Mouse (Mus musculus): ENCODE results near the gene Mcpt4. TPM values are rescaled to one million over a fixed set of nuclear protein-coding genes. Genes with fewer than 3 reads are reported as not detected.
"Not testable (repeated sequence)": the region's sequence is repeated elsewhere in the genome, so short reads cannot be mapped to it uniquely, and the experiment has no call there.

The Mcpt4 gene
- polyA plus RNA-seq, 1 experiment from 2014 or later = 0.88 TPM

DNA sequence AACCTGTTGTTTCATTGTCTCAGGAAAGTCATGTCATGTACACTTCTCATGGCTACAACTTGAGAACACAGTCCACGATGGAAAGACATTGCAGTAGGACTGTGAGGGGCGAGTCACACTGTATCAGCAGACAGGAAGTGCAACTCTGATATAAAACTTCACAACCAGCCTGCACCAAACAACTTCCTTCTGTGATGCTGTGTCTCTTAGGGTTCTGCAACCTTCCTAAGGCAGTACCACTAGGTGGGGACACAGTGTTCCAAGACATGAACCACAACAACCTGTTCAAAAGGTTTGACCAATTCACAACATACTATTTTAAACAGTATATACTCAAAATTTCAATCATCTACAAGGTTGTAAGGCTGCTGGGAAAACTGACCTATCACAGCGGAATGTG, 6.7 kb downstream of the Mcpt4 start:
- no peak overlapping the region for H3K4me3 ChIP-seq
- H3K27ac ChIP-seq = no peak overlapping the region
- no peaks in the 10 kb centered on the region for H3K9me3 ChIP-seq (replicated peaks)
- 0 out of 2 replicates have a peak, but pooled peaks cover 3% of the 10 kb centered on the region for H3K4me1 ChIP-seq (replicated peaks)
- H3K36me3 ChIP-seq = no peaks in the 10 kb centered on the region
- ATAC-seq (replicated peaks; ENCODE audit: insufficient number of reproducible peaks, insufficient read depth, low FRiP score, low read depth) = no peak
- WGBS = 62% methylated on average over 3 of the region's 3 CpGs
- no peaks in the 10 kb centered on the region for H3K27me3 ChIP-seq
- H3K4me2 ChIP-seq = no peak overlapping the region
- no peak overlapping the region for H3K9ac ChIP-seq

DNA sequence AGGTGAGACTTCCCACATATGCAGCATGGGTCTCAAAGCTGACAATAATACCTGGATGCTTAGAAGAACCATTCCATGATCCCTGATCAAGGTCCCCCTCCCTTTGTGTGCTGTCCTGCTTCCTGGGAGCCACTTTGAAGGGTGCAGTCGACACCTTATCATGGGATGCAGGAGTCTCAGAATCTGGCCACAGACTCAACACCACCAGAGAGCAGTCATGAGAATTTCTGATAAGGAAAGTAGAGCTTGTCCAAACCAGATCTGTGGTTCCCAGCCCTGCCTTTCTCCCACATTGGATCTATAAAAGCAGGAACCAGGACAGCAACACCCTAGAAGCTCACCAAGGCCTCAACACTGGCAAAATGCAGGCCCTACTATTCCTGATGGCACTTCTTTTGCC, 20.3 kb downstream of the Mcpt4 start, which contains the start of gene Mcpt2:
TSS of gene Mcpt2 (plus strand) at position 250 of the 400 bp plus-strand sequence.
- not testable (repeated sequence) for H3K4me2 ChIP-seq; H3K9me3 ChIP-seq (replicated peaks); H3K36me3 ChIP-seq; H3K4me3 ChIP-seq; H3K4me1 ChIP-seq (replicated peaks); H3K9ac ChIP-seq; H3K27ac ChIP-seq; ATAC-seq (replicated peaks; ENCODE audit: insufficient number of reproducible peaks, insufficient read depth, low FRiP score, low read depth); H3K27me3 ChIP-seq
- WGBS = 28% methylated on average over 1 of the region's 1 CpGs

DNA sequence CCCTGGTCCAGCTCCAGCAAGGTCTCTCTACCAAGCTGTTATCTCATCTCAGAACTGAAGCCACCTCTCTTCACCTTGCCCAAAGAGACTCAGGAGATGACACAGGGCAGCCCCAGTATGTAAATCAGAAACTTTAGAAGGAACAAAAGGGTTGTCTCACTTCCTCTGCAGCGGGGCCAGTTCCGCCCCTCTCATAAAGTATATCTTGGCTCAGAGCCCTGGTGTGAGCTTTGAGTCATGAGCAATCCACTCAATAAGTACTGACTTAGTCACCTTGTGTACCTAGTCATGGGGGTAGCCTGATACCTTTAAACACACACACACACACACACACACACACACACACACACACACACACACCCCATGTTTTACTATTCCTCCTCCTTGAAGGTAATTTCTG, 27.7 kb downstream of the Mcpt4 start:
- Histone ChIP-seq H3K27ac (no peak overlapping the region), H3K4me3 (no peak overlapping the region), H3K9me3 (replicated peaks) (no peaks in the 10 kb centered on the region), H3K27me3 (no peaks in the 10 kb centered on the region), H3K9ac (no peak overlapping the region), H3K4me2 (no peak overlapping the region), H3K36me3 (no peaks in the 10 kb centered on the region), H3K4me1 (replicated peaks) (no peaks in the 10 kb centered on the region)
- WGBS = 50% methylated on average over 2 of the region's 2 CpGs
- ATAC-seq (replicated peaks; ENCODE audit: insufficient number of reproducible peaks, insufficient read depth, low FRiP score, low read depth) = no peak

DNA sequence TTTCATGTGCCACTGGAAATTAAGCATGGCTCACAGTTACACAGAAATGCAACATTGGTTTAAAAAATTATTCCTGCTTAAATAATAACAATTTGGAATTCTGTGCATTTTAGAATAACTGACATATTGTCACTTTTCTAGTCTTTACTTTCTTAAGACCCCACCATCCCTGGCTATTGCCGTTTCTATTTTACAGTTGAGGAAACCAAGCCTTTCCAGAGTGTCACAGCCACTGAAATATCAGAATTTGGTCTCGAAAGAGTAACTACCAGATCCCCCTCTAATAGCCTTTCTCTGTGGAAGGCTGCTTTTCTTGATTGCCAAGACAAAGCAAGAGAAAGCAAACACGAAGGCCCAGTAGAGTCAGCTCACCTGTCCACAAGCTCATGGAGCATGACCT, 31.7 kb downstream of the Mcpt4 start, which contains the start of gene Mcpt9:
TSS of gene Mcpt9 (minus strand) at position 101 of the 400 bp plus-strand sequence.
- H3K9me3 ChIP-seq (replicated peaks); H3K9ac ChIP-seq; ATAC-seq (replicated peaks; ENCODE audit: insufficient number of reproducible peaks, insufficient read depth, low FRiP score, low read depth); H3K4me1 ChIP-seq (replicated peaks); H3K4me3 ChIP-seq; H3K27ac ChIP-seq; H3K4me2 ChIP-seq; H3K36me3 ChIP-seq; H3K27me3 ChIP-seq: not testable (repeated sequence)
- 74% methylated on average over 3 of the region's 3 CpGs for WGBS

DNA sequence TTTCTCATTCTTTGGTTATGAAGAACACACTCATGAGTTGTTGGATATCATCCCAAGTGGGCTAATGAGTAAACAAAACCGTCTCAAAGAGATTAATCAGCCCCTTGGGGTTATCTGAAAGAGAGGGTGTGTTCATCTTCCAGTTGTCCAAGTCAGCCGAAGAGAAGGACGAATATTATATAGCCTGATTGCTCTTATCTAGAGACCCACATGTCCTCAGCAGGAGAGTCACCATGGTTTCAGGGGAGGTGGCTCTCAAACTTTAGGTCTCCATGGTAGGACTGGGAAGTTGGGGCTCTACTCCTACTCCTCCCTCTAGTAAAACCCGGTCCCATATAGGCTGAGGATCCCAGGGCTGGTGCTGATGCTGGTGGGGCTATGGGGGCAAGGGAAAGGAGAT, 40.8 kb downstream of the Mcpt4 start:
- not testable (repeated sequence) for H3K27me3 ChIP-seq; H3K4me2 ChIP-seq; H3K9me3 ChIP-seq (replicated peaks); H3K9ac ChIP-seq; H3K36me3 ChIP-seq; H3K27ac ChIP-seq; H3K4me1 ChIP-seq (replicated peaks); H3K4me3 ChIP-seq; ATAC-seq (replicated peaks; ENCODE audit: insufficient number of reproducible peaks, insufficient read depth, low FRiP score, low read depth)
- WGBS = 64% methylated on average over 4 of the region's 4 CpGs

DNA sequence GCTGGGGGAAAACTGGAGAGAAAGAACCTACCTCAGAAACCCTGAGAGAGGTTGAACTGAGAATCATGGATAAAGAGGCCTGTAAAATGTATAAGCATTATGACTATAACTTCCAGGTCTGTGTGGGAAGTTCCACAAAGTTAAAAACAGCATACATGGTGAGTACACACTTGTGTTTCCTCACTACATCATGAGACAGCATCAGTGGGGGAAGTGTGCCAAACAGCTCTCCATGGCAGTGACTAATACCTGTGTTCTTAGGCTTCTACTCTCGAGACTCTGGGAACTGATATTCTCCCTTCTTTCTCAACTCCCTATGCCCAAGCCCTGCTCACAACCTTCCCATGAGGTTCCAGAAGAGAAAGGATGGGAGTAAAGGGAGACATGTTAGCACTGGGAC, 42.7 kb downstream of the Mcpt4 start:
- ATAC-seq (replicated peaks; ENCODE audit: insufficient number of reproducible peaks, insufficient read depth, low FRiP score, low read depth) = no peak

DNA sequence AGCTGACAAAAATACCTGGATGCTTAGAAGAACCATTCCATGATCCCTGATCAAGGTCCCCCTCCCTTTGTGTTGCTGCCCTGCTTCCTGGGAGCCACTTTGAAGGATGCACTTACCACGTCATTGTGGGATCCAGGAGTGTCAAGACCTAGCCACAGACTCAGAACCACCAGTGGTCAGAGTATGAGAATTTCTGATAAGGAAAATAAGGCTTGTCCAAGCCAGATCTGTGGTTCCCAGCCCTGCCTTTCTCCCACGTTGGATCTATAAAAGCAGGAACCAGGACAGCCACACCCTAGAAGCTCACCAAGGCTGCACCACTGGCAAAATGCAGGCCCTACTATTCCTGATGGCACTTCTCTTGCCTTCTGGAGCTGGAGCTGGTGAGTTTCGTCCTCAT, 44.4 kb downstream of the Mcpt4 start, which contains the start of gene Mcpt1:
TSS of gene Mcpt1 (plus strand) at position 301 of the 400 bp plus-strand sequence.
- H3K36me3 ChIP-seq; H3K4me3 ChIP-seq; H3K4me1 ChIP-seq (replicated peaks); H3K9ac ChIP-seq; H3K27me3 ChIP-seq; H3K27ac ChIP-seq; H3K9me3 ChIP-seq (replicated peaks); H3K4me2 ChIP-seq; ATAC-seq (replicated peaks; ENCODE audit: insufficient number of reproducible peaks, insufficient read depth, low FRiP score, low read depth): not testable (repeated sequence)
- WGBS = 65% methylated on average over 3 of the region's 3 CpGs

More for the DNA sequence above, 42.7 kb downstream of the Mcpt4 start:
- H3K27ac ChIP-seq = no peak overlapping the region
- no peaks in the 10 kb centered on the region for H3K27me3 ChIP-seq
- no peak overlapping the region for H3K4me3 ChIP-seq
- H3K4me2 ChIP-seq = no peak overlapping the region
- H3K9ac ChIP-seq = no peak overlapping the region
- H3K36me3 ChIP-seq = no peaks in the 10 kb centered on the region
- H3K9me3 ChIP-seq (replicated peaks) = no peaks in the 10 kb centered on the region
- H3K4me1 ChIP-seq (replicated peaks) = no peaks in the 10 kb centered on the region
- WGBS = 45% methylated on average over 1 of the region's 1 CpGs

DNA sequence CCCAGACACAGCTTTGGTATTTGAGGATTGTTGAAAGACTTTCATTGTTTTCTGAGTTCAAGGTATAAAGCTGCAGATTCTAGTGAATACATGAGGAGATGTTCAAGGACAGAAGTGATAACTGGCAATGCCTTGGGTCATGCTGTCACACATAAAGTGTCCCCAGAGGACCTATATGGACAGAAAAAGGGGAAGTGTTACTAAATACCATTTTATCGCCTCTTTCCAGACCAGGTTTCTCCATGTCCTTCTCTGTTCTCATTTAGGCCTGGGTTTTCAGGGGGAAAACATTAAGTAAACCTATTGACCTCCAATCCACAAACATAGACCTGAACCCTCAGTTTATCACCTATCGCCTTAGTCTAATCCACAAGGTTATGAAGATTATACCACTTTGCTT, 48.2 kb downstream of the Mcpt4 start:
- H3K27me3 ChIP-seq = no peaks in the 10 kb centered on the region
- no peak overlapping the region for H3K27ac ChIP-seq
- no peaks in the 10 kb centered on the region for H3K4me1 ChIP-seq (replicated peaks)
- H3K4me2 ChIP-seq = no peak overlapping the region
- no peak overlapping the region for H3K9ac ChIP-seq
- WGBS = 88% methylated on average over 2 of the region's 2 CpGs
- H3K4me3 ChIP-seq = no peak overlapping the region
- H3K36me3 ChIP-seq = no peaks in the 10 kb centered on the region
- no peak for ATAC-seq (replicated peaks; ENCODE audit: insufficient number of reproducible peaks, insufficient read depth, low FRiP score, low read depth)
- no peaks in the 10 kb centered on the region for H3K9me3 ChIP-seq (replicated peaks)

DNA sequence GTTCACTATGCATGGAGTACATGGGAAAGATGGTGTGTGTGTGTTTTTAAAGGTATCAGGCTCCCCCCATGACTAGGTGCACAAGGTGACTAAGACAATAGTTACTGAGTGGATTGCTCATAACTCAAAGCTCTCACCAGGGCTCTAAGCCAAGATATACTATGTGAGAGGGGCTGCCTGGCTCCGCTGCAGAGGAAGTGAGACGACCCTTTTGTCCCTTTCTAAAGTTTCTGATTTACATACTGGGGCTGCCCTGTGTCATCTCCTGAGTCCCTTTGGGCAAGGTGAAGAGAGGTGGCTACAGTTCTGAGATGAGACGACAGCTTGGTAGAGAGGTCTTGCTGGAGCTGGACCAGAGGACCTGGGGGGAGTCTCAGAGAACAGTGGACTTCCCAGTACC, 49.0 kb downstream of the Mcpt4 start:
- no peak for ATAC-seq (replicated peaks; ENCODE audit: insufficient number of reproducible peaks, insufficient read depth, low FRiP score, low read depth)
- no peaks in the 10 kb centered on the region for H3K36me3 ChIP-seq

More for the DNA sequence above, 49.0 kb downstream of the Mcpt4 start:
- H3K4me1 ChIP-seq (replicated peaks) = no peaks in the 10 kb centered on the region
- H3K4me3 ChIP-seq = no peak overlapping the region
- WGBS = 45% methylated on average over 3 of the region's 3 CpGs
- no peaks in the 10 kb centered on the region for H3K9me3 ChIP-seq (replicated peaks)
- H3K4me2 ChIP-seq = no peak overlapping the region
- H3K27me3 ChIP-seq = no peaks in the 10 kb centered on the region
- no peak overlapping the region for H3K9ac ChIP-seq
- H3K27ac ChIP-seq = no peak overlapping the region

Small RNA genes within 50 kb of the gene (microRNA-seq; reads per million reads assigned to microRNA genes)
- not detected for gene Mir6949

Other genes with a start within 250 kb of the Mcpt4 start
- 10.8 and 15.8 TPM in 2 replicates for gene Nfatc4, start 239.2 kb downstream of the Mcpt4 start, polyA plus RNA-seq (2015; fragmentation: Nextera tagmentation; extraction: Ambion mirVana)
- 12.7 and 15.0 TPM in 2 replicates for gene Nynrin, start 208.3 kb downstream of the Mcpt4 start, polyA plus RNA-seq (2015; fragmentation: Nextera tagmentation; extraction: Ambion mirVana)
- 0.36 and 0.50 TPM in 2 replicates for gene Cbln3, start 177.9 kb downstream of the Mcpt4 start, polyA plus RNA-seq (2015; fragmentation: Nextera tagmentation; extraction: Ambion mirVana)
- 9.2 and 12.6 TPM in 2 replicates for gene Khnyn, start 177.4 kb downstream of the Mcpt4 start, polyA plus RNA-seq (2015; fragmentation: Nextera tagmentation; extraction: Ambion mirVana)
- 45.3 and 60.8 TPM in 2 replicates for gene Sdr39u1, start 162.0 kb downstream of the Mcpt4 start, polyA plus RNA-seq (2015; fragmentation: Nextera tagmentation; extraction: Ambion mirVana)
- 8.9 and 9.6 TPM in 2 replicates for gene Cma1, start 117.6 kb downstream of the Mcpt4 start, polyA plus RNA-seq (2015; fragmentation: Nextera tagmentation; extraction: Ambion mirVana)
- gene Cma2, start 111.3 kb downstream of the Mcpt4 start, polyA plus RNA-seq (2015; fragmentation: Nextera tagmentation; extraction: Ambion mirVana) = not detected in 2 replicates
- not detected in 2 replicates for gene Mcpt1, start 44.3 kb downstream of the Mcpt4 start, polyA plus RNA-seq (2015; fragmentation: Nextera tagmentation; extraction: Ambion mirVana)
- gene Mcpt9, start 31.8 kb downstream of the Mcpt4 start, polyA plus RNA-seq (2015; fragmentation: Nextera tagmentation; extraction: Ambion mirVana) = not detected in 2 replicates
- gene Mcpt2, start 20.3 kb downstream of the Mcpt4 start, polyA plus RNA-seq (2015; fragmentation: Nextera tagmentation; extraction: Ambion mirVana) = 0.19 TPM in 1 of 2 replicates, not detected in the other
- 0.52 and 0.94 TPM in 2 replicates for gene Mcpt8, start 23.0 kb upstream of the Mcpt4 start, polyA plus RNA-seq (2015; fragmentation: Nextera tagmentation; extraction: Ambion mirVana)
- gene Ctsg, start 40.3 kb upstream of the Mcpt4 start, polyA plus RNA-seq (2015; fragmentation: Nextera tagmentation; extraction: Ambion mirVana) = 0.19 and 0.33 TPM in 2 replicates
- not detected in 2 replicates for gene Gzme, start 58.3 kb upstream of the Mcpt4 start, polyA plus RNA-seq (2015; fragmentation: Nextera tagmentation; extraction: Ambion mirVana)
- gene Gzmd, start 70.3 kb upstream of the Mcpt4 start, polyA plus RNA-seq (2015; fragmentation: Nextera tagmentation; extraction: Ambion mirVana) = not detected in 2 replicates
- not detected in 2 replicates for gene Gzmg, start 97.3 kb upstream of the Mcpt4 start, polyA plus RNA-seq (2015; fragmentation: Nextera tagmentation; extraction: Ambion mirVana)
- gene Gzmn, start 112.3 kb upstream of the Mcpt4 start, polyA plus RNA-seq (2015; fragmentation: Nextera tagmentation; extraction: Ambion mirVana) = not detected in 2 replicates
- not detected in 2 replicates for gene Gzmf, start 149.1 kb upstream of the Mcpt4 start, polyA plus RNA-seq (2015; fragmentation: Nextera tagmentation; extraction: Ambion mirVana)
- gene Gzmc, start 172.3 kb upstream of the Mcpt4 start, polyA plus RNA-seq (2015; fragmentation: Nextera tagmentation; extraction: Ambion mirVana) = not detected in 2 replicates
- 0.16 and 1.6 TPM in 2 replicates for gene Gzmb, start 199.9 kb upstream of the Mcpt4 start, polyA plus RNA-seq (2015; fragmentation: Nextera tagmentation; extraction: Ambion mirVana)

Measured in heart, embryonic 15.5 days (tissue).